Mouse (Mus musculus) spleen, postnatal 10 days (tissue): ENCODE data around the gene Ptprs.

Source experiments
- DNase-seq, 2 experiments: peaks; one replicate each; pipeline ENCODE4 v3.0.0; 2021 to 2022; ENCODE audit warnings: low spot score in 2 of 2

Ptprs gene

DNA sequence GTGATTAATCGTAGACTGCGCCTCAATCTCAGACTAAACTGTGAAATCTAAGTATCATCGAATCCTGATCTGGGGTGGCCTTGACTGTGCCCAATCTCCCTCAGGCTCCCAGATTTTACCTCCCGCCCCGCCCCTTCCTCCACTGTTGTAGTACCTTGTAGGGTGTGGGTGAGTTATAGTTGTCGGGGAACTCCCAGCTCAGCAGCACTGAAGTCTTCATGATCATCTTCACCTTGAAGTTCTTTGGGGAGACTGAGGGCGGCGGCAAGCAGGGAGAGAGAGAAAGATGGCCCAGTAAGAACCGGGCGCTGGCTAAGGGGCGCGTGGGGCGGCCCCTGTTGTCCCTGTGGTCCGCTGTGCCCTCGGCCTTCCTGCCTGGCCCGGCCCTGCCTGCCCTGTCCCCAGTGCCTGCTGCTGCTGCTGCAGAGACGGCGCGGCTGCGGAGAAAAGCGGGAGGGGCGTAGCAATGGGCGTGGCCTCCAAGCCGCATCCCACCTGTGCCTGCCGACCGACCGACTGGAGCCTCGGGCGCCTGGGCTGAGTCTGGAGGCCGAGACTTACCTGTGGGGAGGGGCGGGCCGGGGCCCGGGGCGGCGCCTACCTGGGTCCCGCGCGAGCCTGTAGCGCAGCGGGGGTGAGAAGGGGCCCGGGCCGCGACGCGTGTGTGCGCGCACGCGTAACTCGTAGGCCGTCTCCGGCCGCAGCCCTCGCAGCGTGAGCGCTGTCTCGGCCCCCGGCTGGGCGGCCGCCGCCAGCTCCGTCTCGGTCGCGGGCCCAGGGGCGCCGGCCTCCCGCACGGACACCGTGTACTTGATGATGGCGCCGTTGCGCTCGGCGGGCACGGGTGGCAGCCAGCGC is 51.3 kb downstream of the Ptprs start:
- DNase-seq, result peak; percentile 21 to 51

DNA sequence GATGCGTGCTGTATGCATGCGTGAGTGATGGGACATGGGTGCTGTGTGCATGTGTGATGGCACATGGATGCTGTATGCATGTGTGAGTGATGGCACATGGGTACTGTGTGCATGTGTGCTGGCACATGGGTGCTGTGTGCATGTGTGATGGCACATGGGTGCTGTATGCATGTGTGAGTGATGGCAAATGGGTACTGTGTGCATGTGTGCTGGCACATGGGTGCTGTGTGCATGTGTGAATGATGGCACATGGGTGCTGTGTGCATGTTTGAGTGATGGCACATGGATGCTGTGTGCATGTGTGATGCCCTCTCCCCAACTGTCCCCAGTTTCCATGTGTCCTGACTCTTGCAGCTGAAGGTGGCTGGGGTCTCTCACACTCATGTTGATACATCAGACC is 56.3 kb downstream of the Ptprs start:
- no peak for DNase-seq

DNA sequence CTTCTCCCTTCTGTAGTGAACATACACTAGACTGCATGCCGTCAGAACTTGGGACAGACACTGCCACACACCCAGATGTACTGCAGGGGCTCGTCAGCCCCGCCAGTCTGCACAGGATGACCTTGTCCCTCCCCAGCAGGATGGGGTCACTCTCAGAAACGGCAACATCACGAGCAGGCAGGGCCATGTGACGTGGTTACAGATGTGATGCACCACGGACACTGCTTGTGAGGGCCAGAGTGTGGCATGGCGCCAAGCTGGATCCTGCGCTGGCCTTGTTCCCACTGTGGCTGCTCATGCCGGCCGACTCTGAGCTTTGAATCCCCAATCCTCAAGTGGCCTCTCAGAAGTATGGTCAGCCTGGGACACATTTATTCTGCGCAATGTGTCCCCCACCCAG is 58.0 kb downstream of the Ptprs start:
- no peak for DNase-seq

DNA sequence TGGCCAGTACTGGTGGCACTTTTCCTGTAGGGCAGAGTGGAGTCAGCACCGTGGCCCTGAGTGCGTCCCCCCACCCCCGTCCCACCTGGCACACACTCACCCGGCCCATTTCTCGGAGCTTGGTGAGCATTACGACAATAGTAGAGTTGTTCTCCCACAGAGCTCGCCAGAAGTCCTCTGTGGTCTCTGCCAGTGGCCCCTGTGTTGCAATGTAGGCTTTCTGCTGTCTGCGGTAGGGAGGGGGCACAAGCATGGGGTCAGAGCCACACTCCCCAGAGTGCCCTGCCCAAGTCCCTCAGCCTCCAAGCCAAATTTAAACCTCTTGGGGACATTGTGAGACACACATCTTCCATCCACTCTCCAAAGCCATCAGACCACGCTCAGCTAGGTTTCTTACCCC is 61.5 kb downstream of the Ptprs start:
- DNase-seq, result no peak

DNA sequence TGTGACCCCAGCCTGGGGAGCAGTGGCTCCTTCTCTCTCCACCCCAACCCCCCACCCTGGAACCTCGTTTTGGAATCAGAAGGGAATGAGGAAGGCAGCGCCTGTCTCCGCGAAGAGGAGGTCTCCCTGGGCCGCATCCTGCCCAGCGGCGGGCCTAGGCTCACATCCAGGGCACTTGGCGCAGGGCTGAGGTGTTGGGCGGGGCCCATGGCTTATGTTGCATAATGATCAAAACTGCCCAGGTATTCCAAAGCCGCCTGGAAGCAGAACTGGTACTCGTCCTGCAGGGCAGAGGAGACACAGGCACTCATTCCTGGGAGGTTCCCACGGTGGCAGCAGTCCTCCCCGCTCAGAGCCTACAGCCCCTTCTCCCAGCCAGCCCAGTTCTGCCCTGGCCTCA is 63.2 kb downstream of the Ptprs start:
- DNase-seq, result no peak

DNA sequence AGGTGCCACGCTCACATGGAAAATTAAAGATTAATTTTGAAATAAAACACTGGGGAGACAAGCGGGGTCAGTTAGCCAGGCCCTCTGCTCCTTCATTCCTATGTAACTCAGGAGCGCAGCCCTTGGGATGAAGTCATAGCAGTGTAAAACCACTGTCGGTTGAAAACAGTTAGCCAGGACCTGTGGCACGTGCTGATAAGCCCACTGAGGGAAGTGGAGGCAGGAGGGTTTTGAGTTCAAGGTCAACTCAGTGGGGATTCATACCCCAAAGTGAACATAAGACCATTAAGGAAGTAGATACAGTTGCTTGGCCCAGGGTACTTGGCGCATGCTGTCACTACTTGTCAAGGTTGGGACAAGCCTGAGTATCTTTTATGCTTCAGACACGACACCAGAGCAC is 64.8 kb downstream of the Ptprs start:
- no peak for DNase-seq

DNA sequence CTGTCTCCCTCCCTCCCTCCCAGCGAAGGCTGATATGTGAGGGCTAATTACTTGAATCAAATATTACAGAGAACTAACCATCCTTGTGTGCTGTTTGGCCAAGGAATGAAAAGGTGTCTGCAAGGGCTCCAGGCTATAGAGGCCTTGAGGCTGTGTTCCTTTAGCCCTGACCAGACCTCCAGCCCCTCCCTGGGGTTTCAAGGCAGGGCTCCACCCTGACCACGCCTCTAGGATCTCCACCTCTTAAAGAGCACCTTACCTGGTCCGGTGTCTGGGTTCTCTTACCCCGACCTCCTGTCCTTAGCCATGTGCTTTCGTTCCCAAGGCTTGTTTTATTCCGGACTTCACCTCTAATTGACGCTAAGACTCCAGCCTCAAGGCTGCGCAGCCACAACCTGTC is 66.5 kb downstream of the Ptprs start:
- no peak for DNase-seq

DNA sequence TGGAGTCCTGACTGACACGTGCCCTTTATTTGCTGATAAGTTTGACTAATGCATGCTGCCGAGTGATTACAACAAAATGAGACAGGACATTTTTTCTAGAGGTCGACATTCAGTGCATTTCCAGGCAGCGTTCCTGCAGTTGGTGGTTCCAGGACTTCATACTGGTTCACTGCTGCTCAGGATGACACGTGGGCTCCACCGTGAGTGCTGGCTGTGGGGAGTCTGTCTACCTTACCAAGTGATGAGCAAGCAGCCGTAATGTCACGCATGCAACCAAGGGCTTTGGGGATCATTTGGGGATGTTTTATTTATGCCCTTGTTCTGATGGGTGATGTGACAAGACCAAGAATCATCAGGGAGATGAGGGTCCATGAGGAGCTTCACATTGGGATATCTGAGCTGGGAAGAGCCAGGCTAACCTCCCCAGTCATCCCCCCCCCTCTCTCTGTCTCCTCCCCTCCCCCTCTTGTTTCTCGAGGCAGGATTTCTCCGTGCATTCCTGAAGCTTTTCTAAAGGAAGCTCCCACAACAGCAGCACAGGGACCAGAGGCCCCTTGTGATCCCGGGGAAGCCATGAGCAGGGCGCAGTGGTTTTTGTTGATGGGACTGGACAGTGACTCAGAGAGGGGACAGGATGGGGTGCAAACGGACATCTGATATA is 67.2 kb downstream of the Ptprs start:
- no peak for DNase-seq

DNA sequence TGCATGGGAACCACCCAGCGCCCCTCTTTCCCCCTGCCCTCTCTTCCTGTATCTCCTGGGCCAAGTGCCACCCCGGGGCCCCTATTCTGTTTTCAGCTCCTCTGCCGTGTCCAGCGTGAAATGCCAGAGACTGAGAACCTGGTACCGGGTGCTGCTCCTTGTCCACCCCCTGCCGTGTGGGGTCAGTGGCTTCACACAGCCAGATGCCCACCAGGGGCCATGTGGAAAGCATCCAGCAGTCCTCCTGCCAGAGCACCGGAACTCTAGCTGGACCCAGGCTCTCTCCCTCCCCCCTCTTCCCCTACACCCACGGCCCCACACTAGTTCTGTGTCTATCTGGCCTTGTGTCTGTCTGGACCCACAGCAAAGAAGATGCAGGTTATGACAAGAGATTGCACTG is 68.9 kb downstream of the Ptprs start:
- no peak for DNase-seq

DNA sequence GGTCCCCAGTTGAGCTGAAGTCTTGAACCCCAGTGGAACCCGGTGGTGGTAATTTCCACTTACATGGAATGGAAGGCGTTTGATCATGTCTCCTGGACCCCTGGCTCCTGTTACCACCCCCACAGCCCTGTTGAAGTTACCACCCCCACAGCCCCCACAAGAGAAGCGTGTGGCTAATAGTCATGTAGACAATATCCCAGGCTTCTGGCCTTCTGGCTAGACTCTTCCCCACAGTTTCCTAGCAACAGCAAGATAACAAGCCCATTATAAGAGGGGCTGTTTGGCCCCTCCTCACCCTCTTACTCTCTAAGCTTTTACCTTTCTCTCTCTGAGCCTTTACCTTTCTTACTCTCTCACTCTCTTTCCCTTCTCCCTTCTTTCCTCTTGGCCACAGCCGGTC is 69.4 kb downstream of the Ptprs start:
- DNase-seq, result no peak

DNA sequence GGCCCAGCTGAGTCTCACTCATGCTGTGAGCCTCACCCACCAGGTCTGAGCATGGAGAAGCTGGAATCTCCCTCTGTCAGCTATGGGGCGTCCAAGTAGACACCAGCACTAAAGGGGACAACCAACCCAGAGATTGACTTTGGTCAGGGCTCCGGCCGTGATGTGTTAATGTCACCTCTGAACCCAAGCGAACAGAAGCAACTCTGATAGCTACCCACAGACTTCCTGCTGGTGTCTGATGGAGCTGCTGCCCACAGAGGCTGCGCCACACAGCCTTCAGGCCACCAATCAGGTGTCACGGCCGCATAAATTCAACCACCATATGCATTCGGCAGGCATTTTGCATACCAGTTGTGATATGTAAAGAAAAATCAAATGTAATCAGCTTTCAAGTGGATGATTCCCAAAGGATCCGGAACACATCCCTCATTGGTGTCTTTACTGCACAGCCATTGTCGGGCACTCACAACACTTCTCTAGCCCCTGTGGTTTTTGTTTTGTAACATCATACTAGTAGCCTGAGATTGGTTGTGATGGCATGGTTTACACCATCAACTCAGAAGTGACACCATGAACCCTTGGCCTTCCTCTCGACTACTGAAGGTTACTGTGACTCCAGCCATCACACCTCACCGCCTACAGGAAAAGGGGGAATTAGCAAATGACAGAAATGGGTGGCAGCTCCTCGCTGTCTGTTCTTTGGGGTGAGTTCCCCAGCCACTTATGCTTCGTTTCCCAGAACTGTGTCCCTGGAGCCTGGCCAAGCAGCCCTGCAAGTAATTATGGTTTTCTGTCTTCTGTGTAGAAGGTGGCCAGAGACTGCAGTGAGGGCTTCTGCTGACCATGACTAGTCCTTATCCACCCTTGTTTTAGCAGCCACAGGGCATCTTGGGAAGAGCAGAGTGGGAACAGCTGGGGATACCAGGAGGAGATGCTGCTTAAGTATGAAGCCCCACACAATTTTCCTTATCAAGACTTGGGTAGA is 70.1 kb downstream of the Ptprs start:
- DNase-seq, result no peak

DNA sequence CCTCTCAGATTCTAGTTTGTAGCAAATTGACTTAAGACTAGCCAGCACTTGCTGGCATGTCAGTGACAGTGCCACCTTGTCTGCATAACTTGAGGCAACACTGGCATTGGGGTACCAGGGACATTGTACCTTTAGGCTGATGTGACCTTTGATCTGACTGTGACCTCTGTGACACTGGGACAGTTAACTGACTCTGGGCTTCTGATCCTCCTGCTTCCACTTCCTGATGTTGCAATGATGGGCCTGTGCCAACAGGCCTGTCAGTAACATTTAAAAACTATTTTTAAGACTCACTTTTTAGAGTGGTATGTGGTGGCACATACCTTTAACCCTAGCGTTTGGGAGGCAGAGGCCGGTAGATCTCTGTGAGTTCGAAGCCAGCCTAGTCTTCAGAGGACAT is 70.9 kb downstream of the Ptprs start:
- DNase-seq, result no peak

DNA sequence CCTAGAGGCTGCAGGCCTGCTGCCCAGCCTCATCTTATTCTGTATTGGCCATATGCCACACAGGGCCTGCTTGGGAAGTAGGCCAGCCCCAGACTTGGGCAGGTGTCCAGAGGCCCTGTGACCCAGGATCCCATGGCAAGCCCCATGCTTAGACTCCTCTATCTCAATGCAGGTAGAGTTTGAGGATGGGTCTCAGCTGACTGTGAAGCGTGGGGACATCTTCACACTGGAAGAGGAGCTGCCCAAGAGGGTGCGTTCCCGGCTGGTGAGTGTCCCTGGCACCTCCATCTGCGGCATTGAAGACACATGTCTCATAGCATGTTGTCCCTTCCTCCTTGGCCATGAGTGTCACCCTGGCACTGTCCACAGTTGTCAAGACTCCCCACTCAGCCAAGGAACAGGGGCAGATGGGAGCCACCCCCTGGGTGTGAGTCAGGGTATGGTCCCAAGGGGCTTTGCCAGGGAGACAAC is 75.2 kb downstream of the Ptprs start:
- DNase-seq, result no peak

DNA sequence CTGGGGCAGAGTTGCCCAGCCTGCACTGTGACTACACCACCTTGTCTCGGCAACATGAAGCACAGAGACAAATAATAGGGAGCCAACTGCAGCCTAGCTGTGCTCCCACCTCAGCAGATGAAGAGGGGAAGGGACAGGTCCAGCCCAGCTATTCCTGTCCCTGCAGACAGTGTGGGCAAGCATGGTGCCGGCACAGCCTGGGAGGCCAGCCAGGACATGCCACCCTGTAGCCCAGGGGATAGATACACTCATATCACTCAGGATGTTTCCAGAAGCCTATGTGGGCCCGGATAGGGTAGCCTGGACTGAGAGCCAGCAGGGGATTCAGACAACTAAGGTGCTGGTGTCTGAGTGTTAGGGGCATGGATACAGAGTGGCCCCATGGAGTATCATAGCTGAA is 76.1 kb downstream of the Ptprs start:
- DNase-seq, result no peak

DNA sequence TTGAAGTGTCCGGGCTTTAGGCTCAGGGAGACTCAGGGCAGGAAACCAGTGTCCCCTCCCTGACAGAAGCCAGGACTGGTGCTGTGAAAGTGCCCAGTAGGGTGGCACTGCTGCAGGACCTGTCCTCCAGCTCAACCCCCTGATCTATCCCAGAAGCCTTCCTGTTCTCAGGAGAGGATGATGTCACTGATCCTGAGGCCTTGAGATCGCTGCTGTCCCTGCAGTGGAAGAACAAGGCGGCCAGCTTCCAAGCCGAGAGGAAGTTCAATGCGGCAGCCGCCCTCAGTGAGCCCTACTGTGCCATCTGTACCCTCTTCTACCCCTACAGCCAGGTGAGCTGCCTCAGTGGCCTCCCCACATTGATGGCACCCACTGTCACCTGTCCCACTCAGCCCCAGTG is 80.2 kb downstream of the Ptprs start:
- DNase-seq, result no peak

DNA sequence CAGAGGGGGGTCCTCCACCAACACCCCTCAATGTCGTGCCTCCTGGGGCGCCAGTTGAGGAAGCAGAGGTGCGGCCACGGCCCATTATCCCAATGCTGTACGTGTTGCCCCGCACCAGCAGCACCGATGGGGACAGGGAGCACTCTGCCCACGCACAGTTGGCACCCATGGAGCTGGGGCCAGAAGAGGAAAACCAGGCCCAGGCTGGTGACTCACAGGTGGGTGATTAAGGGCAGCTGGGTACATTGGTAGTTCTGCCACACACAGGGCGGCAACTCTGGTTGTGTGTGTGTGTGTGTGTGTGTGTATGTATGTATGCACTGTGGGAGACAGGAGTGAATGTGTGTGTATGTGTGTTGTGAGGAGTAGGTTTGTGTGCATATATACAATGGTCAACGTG is 82.4 kb downstream of the Ptprs start:
- DNase-seq, result no peak

DNA sequence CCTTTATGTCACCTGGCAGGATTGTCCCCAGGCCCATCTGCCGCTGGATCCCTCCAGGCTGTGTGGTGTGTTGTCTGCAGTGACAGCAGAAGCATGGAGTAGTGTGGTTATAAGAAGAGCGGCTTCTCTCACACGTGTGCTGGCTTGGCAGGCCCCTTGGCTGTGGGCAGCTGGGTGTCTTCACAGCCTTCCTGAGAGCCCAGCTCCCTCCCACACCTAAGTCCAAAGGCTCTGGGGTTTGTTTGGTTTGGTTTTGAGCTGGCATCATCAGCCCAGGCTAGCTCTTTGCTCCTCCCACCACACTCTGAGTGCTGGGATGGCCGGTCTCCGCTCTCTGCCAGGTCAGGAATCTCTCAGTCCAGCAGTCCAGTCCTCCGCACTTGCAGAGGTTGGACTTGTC is 83.0 kb downstream of the Ptprs start:
- DNase-seq, result no peak

DNA sequence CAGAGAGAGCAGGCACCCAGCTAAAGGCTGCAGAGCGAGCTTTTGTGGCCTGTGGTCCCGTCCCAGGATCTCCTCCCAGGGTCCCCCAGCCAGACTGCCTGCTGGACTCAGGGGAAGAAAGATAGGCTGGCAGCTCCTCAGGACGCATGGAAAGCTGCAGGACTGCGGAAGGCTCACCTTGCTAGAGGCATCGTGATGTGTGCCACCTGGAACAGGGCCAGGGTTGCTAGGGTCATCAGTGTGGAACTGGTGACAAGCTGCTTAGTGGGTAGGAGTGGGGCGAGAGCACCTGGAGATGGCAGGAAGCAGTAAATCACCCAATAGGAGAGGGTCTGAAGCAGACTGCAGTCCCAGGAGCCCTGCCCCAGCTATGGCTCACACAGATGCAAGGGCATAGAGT is 88.7 kb downstream of the Ptprs start:
- DNase-seq, result no peak

DNA sequence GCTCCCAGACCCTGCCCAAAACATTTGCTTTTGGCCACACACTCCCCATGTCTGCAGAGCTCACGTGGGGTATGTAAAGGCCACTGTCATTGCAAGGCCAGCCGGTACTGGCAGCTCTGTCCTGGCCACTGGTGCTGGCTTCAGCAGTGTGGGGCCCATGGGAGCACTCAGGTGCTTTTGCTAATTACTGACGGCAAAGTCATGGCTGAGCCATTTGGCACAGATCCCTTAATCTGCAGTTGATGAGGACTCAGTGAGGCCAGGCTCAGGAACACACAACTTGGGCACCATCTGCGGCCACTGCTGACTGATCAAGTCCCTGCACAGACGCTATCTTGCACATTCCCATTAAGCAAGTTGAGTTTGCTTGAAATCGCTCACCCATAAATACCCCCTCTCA is 91.4 kb downstream of the Ptprs start:
- no peak for DNase-seq

DNA sequence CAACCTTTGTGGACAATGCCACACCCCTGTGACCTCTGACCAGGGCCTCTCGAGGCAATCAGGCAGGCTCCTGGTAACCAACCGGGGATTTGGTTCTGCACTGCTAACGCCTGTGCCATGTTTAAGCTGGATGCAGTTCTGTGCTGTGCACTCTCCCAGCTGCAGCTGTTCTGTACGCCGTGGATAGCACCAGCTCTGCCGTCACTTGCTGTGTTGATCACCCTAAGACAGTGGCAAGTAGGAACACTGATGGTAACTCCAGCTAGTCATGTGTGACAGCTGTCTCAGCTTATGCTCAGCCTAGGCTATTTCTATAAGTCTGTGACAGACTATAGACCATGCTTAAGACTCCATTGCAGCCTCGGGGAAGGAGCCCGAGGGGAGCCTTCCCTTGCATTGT is 93.3 kb downstream of the Ptprs start:
- DNase-seq, result no peak

DNA sequence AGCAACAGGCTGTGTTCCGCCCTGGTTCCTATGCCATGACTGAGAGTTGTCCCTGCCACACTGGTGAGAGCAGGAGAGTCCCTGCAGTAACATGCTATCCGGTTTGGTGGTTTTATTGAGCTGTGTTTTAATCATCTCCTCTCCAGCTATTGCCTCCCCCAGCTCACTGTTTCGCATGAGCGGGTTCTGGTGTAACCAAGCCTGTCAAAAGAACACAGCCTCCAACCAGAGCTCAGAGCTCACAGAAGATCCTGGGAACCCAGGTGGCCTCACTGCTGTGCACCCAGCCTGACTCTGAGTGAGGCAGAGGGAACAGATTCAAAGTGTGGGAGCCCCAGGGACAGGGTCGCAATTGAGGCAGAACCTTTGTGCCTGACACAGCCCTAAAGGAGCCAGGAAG is 95.1 kb downstream of the Ptprs start:
- DNase-seq, result no peak

DNA sequence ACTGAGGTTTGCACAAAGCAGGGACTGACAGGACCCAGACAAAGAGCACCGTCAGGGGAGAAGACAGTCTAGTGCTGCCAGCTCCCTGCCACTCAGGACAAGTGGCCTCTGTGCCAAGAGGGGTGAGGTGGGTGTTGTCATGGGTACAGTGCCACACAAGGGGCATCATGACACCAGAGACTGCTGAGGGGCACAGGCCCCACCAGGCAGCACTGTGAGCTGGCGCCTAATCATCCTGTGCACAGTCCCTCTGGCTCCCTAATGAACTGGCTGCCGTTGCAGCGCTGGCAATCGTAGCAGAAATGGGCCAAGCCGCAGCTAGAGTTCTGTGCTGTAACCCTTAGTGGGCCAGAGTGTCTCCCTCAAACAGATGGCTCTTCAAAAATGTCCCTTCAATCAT is 96.0 kb downstream of the Ptprs start:
- no peak for DNase-seq
